9 mouse cellular contexts compared by ENCODE assay signal in genomic region chr4:29301348-29301747, GRCm38 (mm10).
DNase-seq lines count a peak whose midpoint lies in the region; ATAC-seq and TF ChIP-seq lines count a peak whose summit lies in the region.
"Had no signal": no experiment of that assay in that cellular context is flagged by ENCODE, and none has a peak within 500 bp of the region (broad histone marks: within the 10 kb centered on the region; RNA-seq: fewer than 3 reads in every experiment).

No protein-coding gene starts in this region.

- H3K4me3 ChIP-seq in heart, postnatal 0 days (ENCODE audit: low read depth, low read length) = no peak overlapping the region
- no peak overlapping the region for H3K4me3 ChIP-seq in midbrain, embryonic 11.5 days (ENCODE audit: low read depth, low read length)
- H3K4me3 ChIP-seq in midbrain, embryonic 14.5 days (replicated peaks; ENCODE audit: low read depth, low read length) = no peak overlapping the region
- H3K4me3 ChIP-seq in limb, embryonic 10.5 days = no peak overlapping the region
- H3K4me3 ChIP-seq: neural tube, embryonic 13.5 days had no signal

- no peak overlapping the region for H3K27ac ChIP-seq in heart, postnatal 0 days (ENCODE audit: low read depth)
- no peak overlapping the region for H3K27ac ChIP-seq in midbrain, embryonic 11.5 days (ENCODE audit: low read depth, low read length)
- H3K27ac ChIP-seq in midbrain, embryonic 14.5 days (replicated peaks; ENCODE audit: low read depth, low read length) = no peak overlapping the region
- no peak overlapping the region for H3K27ac ChIP-seq in limb, embryonic 10.5 days
- H3K27ac ChIP-seq: neural tube, embryonic 13.5 days had no signal

- intact Hi-C loops in heart, postnatal 25 days (cut with DNase I) = loop anchor here (5.0 kb wide), 1 partner anchor 494 kb away; no protein-coding TSS in a partner anchor

- no peak for TF ChIP-seq EP300 in heart, postnatal 0 days (IDR thresholded peaks at IDR 0.05; ENCODE audit: low read depth)

- no peaks in the 10 kb centered on the region for H3K27me3 ChIP-seq in heart, postnatal 0 days (ENCODE audit: control insufficient read depth, insufficient read depth, low read length)
- H3K27me3 ChIP-seq in midbrain, embryonic 11.5 days (ENCODE audit: control insufficient read depth, insufficient read depth, low read length) = no peaks in the 10 kb centered on the region
- H3K27me3 ChIP-seq in midbrain, embryonic 14.5 days (ENCODE audit: control insufficient read depth, insufficient read depth, low read length) = no peaks in the 10 kb centered on the region
- no peaks in the 10 kb centered on the region for H3K27me3 ChIP-seq in limb, embryonic 10.5 days (ENCODE audit: low read depth, poor library complexity, severe bottlenecking)
- H3K27me3 ChIP-seq: neural tube, embryonic 13.5 days had no signal

- 13% methylated on average over 1 of the region's 1 CpGs for WGBS in heart, postnatal 0 days
- WGBS in midbrain, embryonic 11.5 days = 39% methylated on average over 1 of the region's 1 CpGs
- WGBS in midbrain, embryonic 14.5 days = 50% methylated on average over 1 of the region's 1 CpGs
- 40% methylated on average over 1 of the region's 1 CpGs for WGBS in limb, embryonic 10.5 days

- no peak overlapping the region for H3K4me2 ChIP-seq in heart, postnatal 0 days (ENCODE audit: low read depth, low read length)
- H3K4me2 ChIP-seq in midbrain, embryonic 11.5 days = no peak overlapping the region
- H3K4me2 ChIP-seq in midbrain, embryonic 14.5 days (ENCODE audit: low read length) = no peak overlapping the region
- H3K4me2 ChIP-seq: neural tube, embryonic 13.5 days had no signal

- no peak overlapping the region for H3K9ac ChIP-seq in heart, postnatal 0 days (replicated peaks; ENCODE audit: low read depth, low read length)
- H3K9ac ChIP-seq in midbrain, embryonic 11.5 days (ENCODE audit: low read length) = no peak overlapping the region
- H3K9ac ChIP-seq in midbrain, embryonic 14.5 days (replicated peaks; ENCODE audit: low read length) = no peak overlapping the region
- H3K9ac ChIP-seq: neural tube, embryonic 13.5 days had no signal

- TF ChIP-seq CTCF in heart, postnatal 0 days (IDR thresholded peaks at IDR 0.05; ENCODE audit: low read depth) = peak; percentile 69

- no peaks in the 10 kb centered on the region for H3K9me3 ChIP-seq in heart, postnatal 0 days (replicated peaks; ENCODE audit: control insufficient read depth, low read length)
- no peaks in the 10 kb centered on the region for H3K9me3 ChIP-seq in midbrain, embryonic 11.5 days (ENCODE audit: control insufficient read depth, low read length)
- no peaks in the 10 kb centered on the region for H3K9me3 ChIP-seq in midbrain, embryonic 14.5 days (ENCODE audit: control insufficient read depth, low read length)
- H3K9me3 ChIP-seq in limb, embryonic 10.5 days (replicated peaks) = no peaks in the 10 kb centered on the region
- H3K9me3 ChIP-seq: neural tube, embryonic 13.5 days had no signal

- no peak for ATAC-seq in heart, postnatal 0 days (ENCODE audit: insufficient read depth, low read depth)
- ATAC-seq in midbrain, embryonic 11.5 days (ENCODE audit: low FRiP score) = peak; percentile 40; the same call in 1 of the 2 replicates
- no peak for ATAC-seq in midbrain, embryonic 14.5 days (ENCODE audit: low FRiP score, low TSS enrichment)
- ATAC-seq in hematopoietic stem cell, adult 5-6 weeks (replicated peaks in 1 of 2; ENCODE audit: insufficient read depth in 1 of 2, low FRiP score in 2 of 2, low TSS enrichment in 1 of 2, low read depth in 1 of 2, poor library complexity in 2 of 2, severe bottlenecking in 2 of 2) = peak; percentile 66 to 82

- no peaks in the 10 kb centered on the region for H3K4me1 ChIP-seq in heart, postnatal 0 days (ENCODE audit: control insufficient read depth, insufficient read depth)
- no peaks in the 10 kb centered on the region for H3K4me1 ChIP-seq in midbrain, embryonic 11.5 days (ENCODE audit: control insufficient read depth, insufficient read depth, low read length)
- no peaks in the 10 kb centered on the region for H3K4me1 ChIP-seq in midbrain, embryonic 14.5 days (ENCODE audit: control insufficient read depth, insufficient read depth, low read length)
- no peaks in the 10 kb centered on the region for H3K4me1 ChIP-seq in limb, embryonic 10.5 days
- H3K4me1 ChIP-seq: neural tube, embryonic 13.5 days had no signal

- H3K36me3 ChIP-seq in heart, postnatal 0 days (replicated peaks; ENCODE audit: control insufficient read depth, insufficient read depth, low read length) = no peaks in the 10 kb centered on the region
- H3K36me3 ChIP-seq in midbrain, embryonic 11.5 days (ENCODE audit: control insufficient read depth, insufficient read depth, low read length) = no peaks in the 10 kb centered on the region
- no peaks in the 10 kb centered on the region for H3K36me3 ChIP-seq in midbrain, embryonic 14.5 days (ENCODE audit: control insufficient read depth, insufficient read depth, low read length)
- H3K36me3 ChIP-seq in limb, embryonic 10.5 days = no peaks in the 10 kb centered on the region
- H3K36me3 ChIP-seq: neural tube, embryonic 13.5 days had no signal

- DNase-seq in heart, postnatal 0 days (ENCODE audit: low spot score) = no peak
- DNase-seq in heart, postnatal 25 days (ENCODE audit: low spot score) = no peak
- no peak for DNase-seq in midbrain, embryonic 11.5 days (ENCODE audit: low spot score, missing footprints)
- DNase-seq in midbrain, embryonic 14.5 days = no peak
- peak; percentile 15 for DNase-seq in R1 (ENCODE audit: low read depth, low spot score)
- no peak for DNase-seq in limb, embryonic 10.5 days (ENCODE audit: low spot score)
- DNase-seq in thymus, postnatal 14 days = no peak

Comparison
In these comparisons a context has a peak if more than half of its experiments do, and no peak if none do; other contexts are left out.
1. ATAC-seq: peak in midbrain, embryonic 11.5 days (single experiment) and hematopoietic stem cell, adult 5-6 weeks (2 of 2); none in heart, postnatal 0 days (single experiment) and midbrain, embryonic 14.5 days (single experiment).